Mouse (Mus musculus) cerebellum, adult 2 months (tissue): ENCODE results near the gene Sdk1.

Experiments
- CTCF ChIP-seq: fragments of 200-500 bp; IDR thresholded peaks from 2 replicates; pipeline ENCODE4 v1.5.1; 2011; ENCODE audit warnings: low read depth, mild to moderate bottlenecking, control low read depth, low read length, moderate library complexity, borderline replicate concordance; ENCODE audit not compliant: insufficient read depth
- POLR2A ChIP-seq: fragments of 200-500 bp; IDR thresholded peaks from 2 replicates; pipeline ENCODE4 v1.6.1; 2011; ENCODE audit warnings: low read length, control low read depth, borderline replicate concordance; ENCODE audit not compliant: insufficient read depth

DNA sequence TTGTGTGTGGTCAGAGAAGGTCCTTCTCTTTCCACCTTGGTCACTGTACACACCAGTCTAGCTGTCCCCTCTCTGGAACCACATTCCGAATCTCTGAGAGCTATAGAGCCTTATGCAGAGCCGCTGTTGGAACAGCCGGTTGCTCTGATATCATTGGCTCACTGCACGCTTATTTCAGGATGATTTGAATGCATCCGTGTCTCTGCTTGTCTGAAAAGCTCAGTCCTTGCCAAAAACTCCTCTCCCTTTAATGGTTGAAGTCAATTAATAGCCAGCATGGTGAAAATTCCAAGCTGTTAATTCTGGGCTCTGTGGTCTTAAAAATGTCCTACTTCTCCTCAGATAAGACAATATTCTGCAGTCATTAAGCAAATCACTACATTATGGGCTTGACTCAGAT, 974.7 kb downstream of the Sdk1 start:
- TF ChIP-seq POLR2A (no peak), CTCF (no peak)
